9 mouse cellular contexts compared by ENCODE assay signal in genomic region chr12:45187149-45187548, GRCm38 (mm10).
DNase-seq lines count a peak whose midpoint lies in the region; ATAC-seq and TF ChIP-seq lines count a peak whose summit lies in the region.
"Had no signal": no experiment of that assay in that cellular context is flagged by ENCODE, and none has a peak within 500 bp of the region (broad histone marks: within the 10 kb centered on the region; RNA-seq: fewer than 3 reads in every experiment).

No protein-coding gene starts in this region.

- H3K27me3 ChIP-seq in liver, embryonic 14.5 days (ENCODE audit: control insufficient read depth, insufficient read depth, low read length) = no peaks in the 10 kb centered on the region
- no peaks in the 10 kb centered on the region for H3K27me3 ChIP-seq in liver, embryonic 11.5 days (replicated peaks; ENCODE audit: control insufficient read depth, insufficient read depth, low read length)
- H3K27me3 ChIP-seq: hindbrain, embryonic 15.5 days had no signal

- H3K4me1 ChIP-seq in liver, embryonic 14.5 days (replicated peaks; ENCODE audit: control insufficient read depth in 2 of 2, insufficient read depth in 2 of 2, low read length in 1 of 2) = no peaks in the 10 kb centered on the region
- H3K4me1 ChIP-seq in liver, embryonic 11.5 days (replicated peaks; ENCODE audit: control insufficient read depth, insufficient read depth, low read length) = no peaks in the 10 kb centered on the region
- H3K4me1 ChIP-seq in cortical plate, adult 2 months (ENCODE audit: control insufficient read depth, insufficient read depth, low read length) = no peaks in the 10 kb centered on the region
- H3K4me1 ChIP-seq: hindbrain, embryonic 15.5 days had no signal

- no peaks in the 10 kb centered on the region for H3K36me3 ChIP-seq in liver, embryonic 14.5 days (replicated peaks; ENCODE audit: control insufficient read depth, insufficient read depth, low read depth)
- no peaks in the 10 kb centered on the region for H3K36me3 ChIP-seq in liver, embryonic 11.5 days (ENCODE audit: control insufficient read depth, insufficient read depth, low read length)
- H3K36me3 ChIP-seq: hindbrain, embryonic 15.5 days had no signal

- no peak overlapping the region for H3K9ac ChIP-seq in liver, embryonic 14.5 days (replicated peaks)
- H3K9ac ChIP-seq in liver, embryonic 11.5 days (ENCODE audit: low read depth, low read length) = no peak overlapping the region
- H3K9ac ChIP-seq: hindbrain, embryonic 15.5 days had no signal

- H3K27ac ChIP-seq in liver, embryonic 14.5 days = no peak overlapping the region
- no peak overlapping the region for H3K27ac ChIP-seq in liver, embryonic 11.5 days (ENCODE audit: low read depth, low read length)
- H3K27ac ChIP-seq in cortical plate, adult 2 months (ENCODE audit: insufficient read depth, low read length) = no peak overlapping the region
- H3K27ac ChIP-seq: hindbrain, embryonic 15.5 days had no signal

- no peak overlapping the region for H3K4me2 ChIP-seq in liver, embryonic 14.5 days (ENCODE audit: low read depth)
- no peak overlapping the region for H3K4me2 ChIP-seq in liver, embryonic 11.5 days
- H3K4me2 ChIP-seq: hindbrain, embryonic 15.5 days had no signal

- no peak overlapping the region for H3K4me3 ChIP-seq in liver, embryonic 14.5 days (ENCODE audit: insufficient read depth in 1 of 2, low read depth in 2 of 2, low read length in 2 of 2)
- H3K4me3 ChIP-seq in liver, embryonic 11.5 days (ENCODE audit: low read depth, low read length) = no peak overlapping the region
- H3K4me3 ChIP-seq in cortical plate, adult 2 months (ENCODE audit: insufficient read depth, low read length) = no peak overlapping the region
- H3K4me3 ChIP-seq: hindbrain, embryonic 15.5 days had no signal

- TF ChIP-seq EP300 in liver, embryonic 14.5 days (IDR thresholded peaks at IDR 0.05; ENCODE audit: low read depth) = no peak

- TF ChIP-seq POLR2A in cortical plate, adult 2 months (IDR thresholded peaks at IDR 0.05; ENCODE audit: extremely low read depth, insufficient read depth, low read length) = no peak

- no peaks in the 10 kb centered on the region for H3K9me3 ChIP-seq in liver, embryonic 14.5 days (ENCODE audit: control insufficient read depth, low read length)
- no peaks in the 10 kb centered on the region for H3K9me3 ChIP-seq in liver, embryonic 11.5 days (ENCODE audit: control insufficient read depth, low read length)
- H3K9me3 ChIP-seq: hindbrain, embryonic 15.5 days had no signal

- 7% methylated on average over 6 of the region's 6 CpGs for WGBS in liver, embryonic 14.5 days (ENCODE audit: insufficient replicate concordance)
- WGBS in liver, embryonic 11.5 days = 10% methylated on average over 6 of the region's 6 CpGs

- TF ChIP-seq CTCF in liver, embryonic 14.5 days (IDR thresholded peaks at IDR 0.05; ENCODE audit: low read depth) = peak; percentile 62
- peak; percentile 78 for TF ChIP-seq CTCF in cortical plate, adult 2 months (IDR thresholded peaks at IDR 0.05; ENCODE audit: extremely low read depth, insufficient read depth, low read length)

- no peak for ATAC-seq in liver, embryonic 14.5 days (ENCODE audit: insufficient read depth)
- no peak for ATAC-seq in liver, embryonic 11.5 days (replicated peaks; ENCODE audit: low FRiP score)

- peak; percentile 56 for DNase-seq in adrenal gland, postnatal 14 days
- no peak for DNase-seq in adrenal gland, adult 8-10 months
- peak in 1 of 3 experiments; percentile 6 for DNase-seq in liver, embryonic 14.5 days (ENCODE audit: low read depth in 3 of 3, low spot score in 3 of 3)
- no peak for DNase-seq in liver, embryonic 11.5 days (ENCODE audit: low spot score)
- DNase-seq in kidney, postnatal 14 days = peak; percentile 29
- peak; percentile 4 for DNase-seq in naive thymus-derived CD4-positive, alpha-beta T cell, adult 2 months (ENCODE audit: low read depth)
- no peak for DNase-seq in urinary bladder, postnatal 36 days (ENCODE audit: low spot score in 2 of 2)

Comparison
In these comparisons a context has a peak if more than half of its experiments do, and no peak if none do; other contexts are left out.
1. DNase-seq: peak in adrenal gland, postnatal 14 days (single experiment), kidney, postnatal 14 days (single experiment) and naive thymus-derived CD4-positive, alpha-beta T cell, adult 2 months (single experiment); none in adrenal gland, adult 8-10 months (single experiment), liver, embryonic 11.5 days (single experiment) and urinary bladder, postnatal 36 days (0 of 2).